Mouse (Mus musculus) limb, embryonic 14.5 days (tissue): ENCODE results near the gene Amhr2. TPM values are rescaled to one million over a fixed set of nuclear protein-coding genes. Genes with fewer than 3 reads are reported as not detected.

Experiments
- ATAC-seq: fragments of 200-750 bp; cut with Nextera tagmentation; 2 replicates; pipeline ENCODE4 v1.8.0; 2017; ENCODE audit warnings: low read depth, moderate number of reproducible peaks, moderate TSS enrichment; ENCODE audit not compliant: low FRiP score
- DNase-seq: peaks from one replicate; pipeline ENCODE4 v3.0.0-alpha.2; 2015; ENCODE audit warnings: low spot score
- H3K27ac ChIP-seq: fragments of 300-500 bp; sonication (generic); replicated peaks from 2 replicates; pipeline ENCODE4 v1.5.1; 2014; ENCODE audit warnings: low read depth, mild to moderate bottlenecking, low read length, moderate library complexity, mixed read lengths
- H3K27me3 ChIP-seq: fragments of 300-500 bp; sonication (generic); 2 replicates; pipeline ENCODE4 v1.6.1; 2014; ENCODE audit warnings: low read length, mixed read lengths; ENCODE audit not compliant: control insufficient read depth, insufficient read depth
- H3K36me3 ChIP-seq: fragments of 300-500 bp; sonication (generic); 2 replicates; pipeline ENCODE4 v1.6.1; 2014; ENCODE audit warnings: mild to moderate bottlenecking, low read length, moderate library complexity, mixed read lengths; ENCODE audit not compliant: control insufficient read depth, insufficient read depth
- H3K4me1 ChIP-seq: fragments of 300-500 bp; sonication (generic); 2 replicates; pipeline ENCODE4 v1.6.1; 2014; ENCODE audit warnings: antibody characterized with exemption, low read length, mixed read lengths; ENCODE audit not compliant: control insufficient read depth, insufficient read depth
- H3K4me2 ChIP-seq: fragments of 300-500 bp; sonication (generic); replicated peaks from 2 replicates; pipeline ENCODE4 v1.6.1; 2014; ENCODE audit warnings: low read depth, mild to moderate bottlenecking, low read length, moderate library complexity; ENCODE audit not compliant: severe bottlenecking
- H3K4me3 ChIP-seq: fragments of 300-500 bp; sonication (generic); replicated peaks from 2 replicates; pipeline ENCODE4 v1.5.1; 2014; ENCODE audit warnings: low read length
- H3K9ac ChIP-seq: fragments of 300-500 bp; sonication (generic); 2 replicates; pipeline ENCODE4 v1.6.1; 2014; ENCODE audit warnings: mild to moderate bottlenecking, low read depth, low read length, moderate library complexity; ENCODE audit not compliant: severe bottlenecking
- H3K9me3 ChIP-seq: fragments of 300-500 bp; sonication (generic); 2 replicates; pipeline ENCODE4 v1.6.1; 2016; ENCODE audit warnings: low read length; ENCODE audit not compliant: control insufficient read depth
- POLR2A ChIP-seq: fragments of 200-500 bp; IDR thresholded peaks from 2 replicates; pipeline ENCODE4 v1.8.0; 2012; ENCODE audit warnings: inconsistent platforms, mild to moderate bottlenecking, moderate library complexity, borderline replicate concordance; ENCODE audit not compliant: insufficient read depth, insufficient read length; ENCODE audit errors: extremely low read depth
- WGBS: fragments of 180-500 bp; shearing (Covaris S2); extraction: QIAGEN DNeasy Blood & Tissue Kit; methylation state at CpG from one replicate; pipeline ENCODE4 v1.1.7; 2014; 5-methylcytosine and 5-hydroxymethylcytosine counted together
- polyA plus RNA-seq, 2 experiments: library from polyadenylated mRNA; depleted of rRNA in 1 of 2; stranded (reverse) in 1 of 2; unstranded in 1 of 2; fragments of >200 nt; fragmentation: Nextera tagmentation in 1 of 2; extraction: Ambion mirVana in 1 of 2; gene quantifications; 2 replicates each; pipeline versions ENCODE4 v1.2.1 to v1.2.3; 2012 to 2014

Amhr2 gene
- polyA plus RNA-seq, 2 experiments = 0.67 to 1.1 TPM

DNA sequence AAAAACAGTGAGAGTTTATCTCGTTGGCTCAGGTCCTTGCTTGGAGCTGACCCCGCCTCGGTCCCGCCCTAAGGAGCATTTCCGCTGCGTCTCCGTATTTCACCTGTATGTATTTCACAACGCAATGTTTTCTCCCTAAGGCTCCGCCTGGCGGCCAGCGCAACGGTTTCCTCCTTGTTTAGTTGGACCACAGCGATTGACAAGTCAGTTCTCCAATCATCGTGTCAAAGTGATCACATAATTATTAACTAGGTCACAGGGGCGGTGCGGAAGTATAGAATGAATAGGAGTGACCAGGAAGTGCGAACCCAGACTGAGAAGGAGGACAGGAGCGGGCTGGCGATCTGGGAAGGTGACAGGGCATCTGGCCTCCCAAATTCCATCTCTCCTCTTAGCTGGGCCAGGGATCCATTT lies 13.7 kb downstream of the Amhr2 start, which contains the start of gene Prr13:
TSS of gene Prr13 (plus strand) at position 125 of the 414 bp plus-strand sequence.
- Histone ChIP-seq H3K27me3 (no peaks in the 10 kb centered on the region), H3K4me2 (peak within 1 kb of the TSS; percentile 61), H3K36me3 (no peaks in the 10 kb centered on the region), H3K9me3 (no peaks in the 10 kb centered on the region), H3K9ac (peak within 1 kb of the TSS; percentile 29; the same call in 1 of the 2 replicates), H3K4me3 (peak within 1 kb of the TSS; percentile 30), H3K27ac (no peak within 1 kb of the TSS), H3K4me1 (peaks cover 4% of the 10 kb centered on the region; the same call in 1 of the 2 replicates)
- TF ChIP-seq POLR2A = no peak
- DNase-seq (peak; percentile 97), ATAC-seq (peak; percentile 80)
- WGBS = 1% methylated on average over 19 of the region's 19 CpGs

DNA sequence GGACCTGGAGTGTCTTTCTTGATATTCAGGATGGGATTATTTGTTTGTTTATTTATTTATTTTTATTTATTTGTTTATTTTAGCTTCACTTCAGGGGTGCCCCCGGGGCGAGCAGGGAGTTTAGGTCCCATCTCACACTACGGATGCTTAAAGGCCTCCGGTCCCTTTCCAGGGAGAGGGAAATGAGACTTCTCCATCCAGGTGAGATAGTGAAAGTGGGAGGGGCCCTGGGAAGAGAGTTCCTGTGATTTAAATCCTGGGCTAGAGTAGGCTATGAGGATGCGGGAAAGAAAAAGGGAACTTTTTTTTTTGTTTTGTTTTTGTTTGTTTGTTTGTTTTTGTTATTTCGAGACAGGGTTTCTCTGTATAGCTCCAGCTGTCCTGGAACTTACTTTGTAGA lies 14.2 kb downstream of the Amhr2 start:
- no peak for ATAC-seq
- no peaks in the 10 kb centered on the region for H3K27me3 ChIP-seq
- DNase-seq = no peak
- H3K4me2 ChIP-seq = peak overlapping the region; percentile 61
- no peaks in the 10 kb centered on the region for H3K9me3 ChIP-seq
- peak overlapping the region; percentile 30 for H3K4me3 ChIP-seq
- TF ChIP-seq POLR2A = no peak
- peak overlapping the region; percentile 29; the same call in 1 of the 2 replicates for H3K9ac ChIP-seq
- H3K27ac ChIP-seq = no peak overlapping the region
- no peaks in the 10 kb centered on the region for H3K36me3 ChIP-seq
- 33% methylated on average over 6 of the region's 6 CpGs for WGBS
- peaks cover 4% of the 10 kb centered on the region; the same call in 1 of the 2 replicates for H3K4me1 ChIP-seq

DNA sequence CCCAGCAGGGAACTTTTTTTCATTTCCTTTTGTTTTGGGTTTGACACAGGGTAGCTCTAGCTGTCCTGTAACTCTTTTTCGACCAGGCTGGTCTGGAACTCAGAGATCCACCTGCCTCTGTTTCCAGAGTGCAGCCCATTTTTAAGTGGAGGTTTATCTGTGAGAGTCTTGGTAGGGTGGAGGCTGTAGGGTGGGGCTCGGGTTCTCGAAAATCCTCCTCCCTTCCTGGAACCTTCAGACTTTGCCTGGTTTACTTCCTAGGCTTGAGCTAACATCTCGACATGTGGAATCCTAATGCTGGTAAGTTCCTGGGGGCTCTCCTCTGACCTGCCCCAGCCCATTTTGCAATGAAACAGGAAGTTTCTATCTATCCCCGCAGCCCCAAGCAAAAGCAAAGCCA lies 14.7 kb downstream of the Amhr2 start:
- no peak for DNase-seq

DNA sequence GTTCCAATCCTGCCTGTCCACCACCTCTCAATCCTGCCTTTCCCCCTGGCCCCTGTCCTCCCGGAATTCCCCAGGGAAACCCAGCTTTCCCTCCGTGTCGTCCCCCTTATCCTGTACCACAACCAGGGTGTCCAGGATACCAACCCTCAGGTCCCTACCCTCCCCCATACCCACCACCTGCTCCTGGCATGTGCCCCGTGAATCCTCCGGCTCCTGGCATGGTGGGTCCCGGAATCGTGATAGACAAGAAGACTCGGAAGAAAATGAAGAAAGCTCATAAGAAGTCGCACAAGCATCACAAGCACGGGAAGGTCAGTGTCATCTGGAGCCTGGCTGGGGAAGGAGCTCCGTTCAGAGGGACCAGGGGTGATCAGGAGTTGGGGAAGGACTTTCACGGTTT lies 15.2 kb downstream of the Amhr2 start:
- Histone ChIP-seq H3K4me2 (no peak overlapping the region), H3K27ac (no peak overlapping the region), H3K9ac (no peak overlapping the region), H3K4me1 (peaks cover 4% of the 10 kb centered on the region; the same call in 1 of the 2 replicates), H3K9me3 (no peaks in the 10 kb centered on the region), H3K4me3 (no peak overlapping the region), H3K36me3 (no peaks in the 10 kb centered on the region), H3K27me3 (no peaks in the 10 kb centered on the region)
- no peak for TF ChIP-seq POLR2A
- DNase-seq (no peak), ATAC-seq (no peak)
- 83% methylated on average over 12 of the region's 12 CpGs for WGBS

More for the DNA sequence above, 14.7 kb downstream of the Amhr2 start:
- ATAC-seq = no peak
- H3K27ac ChIP-seq = no peak overlapping the region
- H3K36me3 ChIP-seq = no peaks in the 10 kb centered on the region
- TF ChIP-seq POLR2A = no peak
- H3K4me2 ChIP-seq = no peak overlapping the region
- H3K4me3 ChIP-seq = no peak overlapping the region
- no peaks in the 10 kb centered on the region for H3K27me3 ChIP-seq
- peaks cover 4% of the 10 kb centered on the region; the same call in 1 of the 2 replicates for H3K4me1 ChIP-seq
- no peak overlapping the region for H3K9ac ChIP-seq
- H3K9me3 ChIP-seq = no peaks in the 10 kb centered on the region
- WGBS = 70% methylated on average over 5 of the region's 5 CpGs

DNA sequence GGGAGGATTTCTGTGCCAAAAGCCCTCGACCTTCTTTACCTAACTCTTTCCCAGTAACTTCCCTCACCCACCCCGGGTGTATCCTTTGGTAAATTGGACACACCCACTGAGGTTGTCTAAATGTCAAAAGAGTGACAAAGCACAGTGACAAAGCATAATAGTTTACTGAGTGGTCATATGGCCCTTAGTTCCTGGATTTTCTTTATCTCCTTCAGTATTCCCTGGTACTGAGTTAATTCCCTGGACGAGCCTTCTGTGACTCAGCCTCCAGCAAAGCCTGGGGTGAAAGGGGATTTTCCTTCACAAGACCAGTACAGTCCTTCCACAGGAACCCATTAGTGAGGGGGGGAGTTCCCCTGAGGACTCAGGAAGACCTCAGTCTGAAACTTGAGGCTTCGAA lies 15.8 kb downstream of the Amhr2 start:
- ATAC-seq (no peak), DNase-seq (no peak)
- no peaks in the 10 kb centered on the region for H3K36me3 ChIP-seq
- H3K27ac ChIP-seq = no peak overlapping the region
- 57% methylated on average over 4 of the region's 4 CpGs for WGBS
- no peaks in the 10 kb centered on the region for H3K9me3 ChIP-seq
- H3K4me3 ChIP-seq = no peak overlapping the region
- no peak overlapping the region; the same call in 1 of the 2 replicates for H3K9ac ChIP-seq
- peaks cover 4% of the 10 kb centered on the region; the same call in 1 of the 2 replicates for H3K4me1 ChIP-seq
- no peak for TF ChIP-seq POLR2A
- H3K27me3 ChIP-seq = no peaks in the 10 kb centered on the region
- no peak overlapping the region for H3K4me2 ChIP-seq
